Mouse (Mus musculus) retina, adult 2 months (tissue): ENCODE data around the gene Coq8b.

Experiments used
- DNase-seq: peaks from one replicate; pipeline ENCODE4 v3.0.0-alpha.2; 2012; ENCODE audit warnings: low read depth, low spot score

Coq8b gene

GRCm38 (mm10) chr7:27307551-27307950, 74.7 kb downstream of the Coq8b start:
- DNase-seq, result no peak
